Mouse (Mus musculus): Measurements from ENCODE around the gene Gsdme. TPM values are rescaled to one million over a fixed set of nuclear protein-coding genes. Genes with fewer than 3 reads are reported as not detected.

Gene Gsdme
- polyA plus RNA-seq, 1 experiment from 2014 or later: 18.1 TPM

- Histone ChIP-seq H3K4me1 (ENCODE audit: insufficient read depth) (no peaks in the 10 kb centered on the region), H3K9ac (replicated peaks) (no peak overlapping the region), H3K27ac (ENCODE audit: low read depth) (no peak overlapping the region), H3K36me3 (replicated peaks; ENCODE audit: insufficient read depth, low read length) (peaks cover 15% of the 10 kb centered on the region), H3K27me3 (ENCODE audit: insufficient read depth, low read length) (no peaks in the 10 kb centered on the region), H3K4me2 (ENCODE audit: low read depth, low read length) (no peak overlapping the region), H3K9me3 (ENCODE audit: low read length) (no peaks in the 10 kb centered on the region), H3K4me3 (ENCODE audit: low read depth, low read length) (no peak overlapping the region)
- DNase-seq: no peak
- ATAC-seq: no peak
- no peak for TF ChIP-seq EP300 (IDR thresholded peaks at IDR 0.05; ENCODE audit: low read depth)
- TF ChIP-seq CTCF (IDR thresholded peaks at IDR 0.05; ENCODE audit: low read depth): no peak
- 89% methylated on average over 4 of the region's 4 CpGs for WGBS (ENCODE audit: insufficient replicate concordance)
Measured at GRCm38 (mm10) chr6:50168821-50169220, 94.8 kb downstream of the Gsdme start.

DNA sequence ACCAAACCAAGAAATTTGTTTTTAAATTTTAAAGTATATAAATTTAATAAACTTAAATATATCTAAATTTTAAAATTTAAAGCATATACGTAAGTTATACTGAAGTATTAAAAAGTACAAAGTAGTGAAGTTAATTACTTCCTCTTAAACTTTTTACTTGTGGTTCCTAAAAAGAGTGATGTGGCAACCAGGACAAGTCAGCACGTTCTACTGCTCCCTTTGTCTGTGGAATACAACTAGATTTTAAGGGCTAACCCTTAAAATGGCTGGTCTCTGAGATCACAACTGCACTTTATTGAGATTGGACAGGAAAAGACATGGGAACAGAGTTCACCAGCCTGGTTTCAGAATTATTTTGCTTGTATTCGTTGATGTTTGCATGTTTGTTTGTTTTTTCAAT, 100.6 kb downstream of the Gsdme start:
- H3K9me3 ChIP-seq (ENCODE audit: low read length): no peaks in the 10 kb centered on the region
- H3K36me3 ChIP-seq (replicated peaks; ENCODE audit: insufficient read depth, low read length): peaks cover 14% of the 10 kb centered on the region
- WGBS (ENCODE audit: insufficient replicate concordance): 61% methylated on average over 3 of the region's 3 CpGs
- no peak overlapping the region for H3K4me3 ChIP-seq (ENCODE audit: low read depth, low read length)
- H3K4me1 ChIP-seq (ENCODE audit: insufficient read depth): no peaks in the 10 kb centered on the region
- no peak for ATAC-seq
- no peak for DNase-seq
- TF ChIP-seq CTCF (IDR thresholded peaks at IDR 0.05; ENCODE audit: low read depth) (no peak), EP300 (IDR thresholded peaks at IDR 0.05; ENCODE audit: low read depth) (no peak)
- H3K4me2 ChIP-seq (ENCODE audit: low read depth, low read length): no peak overlapping the region
- H3K9ac ChIP-seq (replicated peaks): no peak overlapping the region
- no peaks in the 10 kb centered on the region for H3K27me3 ChIP-seq (ENCODE audit: insufficient read depth, low read length)
- H3K27ac ChIP-seq (ENCODE audit: low read depth): no peak overlapping the region

DNA sequence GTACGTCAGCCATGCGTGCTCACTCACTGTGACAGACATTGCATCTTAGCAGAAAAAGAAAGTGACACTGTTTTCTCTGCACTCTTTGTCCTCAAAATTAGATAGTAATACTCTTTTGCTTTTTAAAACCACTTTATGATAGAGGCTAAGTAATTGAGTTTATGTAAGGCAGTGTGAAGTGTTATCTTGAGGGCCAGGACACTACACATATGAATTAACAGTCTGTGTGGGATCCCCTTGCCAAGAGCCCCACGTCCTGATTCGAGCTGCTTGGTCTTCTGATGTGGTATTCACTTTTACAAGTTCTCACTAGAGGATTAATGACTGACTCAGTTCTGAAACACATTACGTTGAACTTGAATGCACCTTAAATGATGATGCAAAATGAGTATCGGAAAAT, 103.8 kb downstream of the Gsdme start:
- Histone ChIP-seq H3K9ac (replicated peaks) (no peak overlapping the region), H3K36me3 (replicated peaks; ENCODE audit: insufficient read depth, low read length) (peaks cover 10% of the 10 kb centered on the region), H3K9me3 (ENCODE audit: low read length) (no peaks in the 10 kb centered on the region), H3K27me3 (ENCODE audit: insufficient read depth, low read length) (no peaks in the 10 kb centered on the region), H3K4me3 (ENCODE audit: low read depth, low read length) (no peak overlapping the region), H3K27ac (ENCODE audit: low read depth) (no peak overlapping the region), H3K4me1 (ENCODE audit: insufficient read depth) (no peaks in the 10 kb centered on the region), H3K4me2 (ENCODE audit: low read depth, low read length) (no peak overlapping the region)
- 78% methylated on average over 6 of the region's 6 CpGs for WGBS (ENCODE audit: insufficient replicate concordance)
- ATAC-seq: no peak
- TF ChIP-seq CTCF (IDR thresholded peaks at IDR 0.05; ENCODE audit: low read depth): no peak
- TF ChIP-seq EP300 (IDR thresholded peaks at IDR 0.05; ENCODE audit: low read depth): no peak
- no peak for DNase-seq

GRCm38 (mm10) chr6:50149378-50149777, 114.3 kb downstream of the Gsdme start:
- WGBS (ENCODE audit: insufficient replicate concordance): 73% methylated on average over 4 of the region's 4 CpGs
- no peaks in the 10 kb centered on the region for H3K27me3 ChIP-seq (ENCODE audit: insufficient read depth, low read length)

DNA sequence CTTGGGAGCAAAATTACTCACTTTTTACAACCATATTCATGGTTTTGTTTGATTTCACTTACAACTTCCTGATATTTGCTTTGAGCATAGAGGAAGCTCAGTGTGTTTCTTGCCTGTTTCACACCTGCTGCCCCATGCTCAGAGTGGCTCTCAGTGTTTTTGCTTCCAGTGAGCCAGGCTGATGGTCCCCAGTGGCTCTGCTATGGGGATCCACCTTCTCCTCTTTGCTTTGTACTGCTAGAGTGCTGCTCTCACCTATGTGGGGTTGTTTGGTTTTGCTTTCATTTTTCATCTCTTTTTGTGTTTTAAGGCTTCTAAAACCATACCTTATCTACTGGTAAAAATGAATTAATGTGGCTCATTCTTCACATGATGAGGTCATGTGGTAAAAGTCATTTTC, 117.5 kb downstream of the Gsdme start:
- ATAC-seq: no peak
- Histone ChIP-seq H3K27me3 (ENCODE audit: insufficient read depth, low read length) (no peaks in the 10 kb centered on the region), H3K4me3 (ENCODE audit: low read depth, low read length) (no peak overlapping the region), H3K4me1 (ENCODE audit: insufficient read depth) (no peaks in the 10 kb centered on the region; the same call in 1 of the 2 replicates), H3K4me2 (ENCODE audit: low read depth, low read length) (no peak overlapping the region), H3K36me3 (replicated peaks; ENCODE audit: insufficient read depth, low read length) (peaks cover 9% of the 10 kb centered on the region; the same call in 1 of the 2 replicates), H3K27ac (ENCODE audit: low read depth) (no peak overlapping the region), H3K9me3 (ENCODE audit: low read length) (no peaks in the 10 kb centered on the region), H3K9ac (replicated peaks) (no peak overlapping the region)
- no peak for TF ChIP-seq EP300 (IDR thresholded peaks at IDR 0.05; ENCODE audit: low read depth)
- TF ChIP-seq CTCF (IDR thresholded peaks at IDR 0.05; ENCODE audit: low read depth): no peak
- DNase-seq: no peak

More at GRCm38 (mm10) chr6:50149378-50149777, 114.3 kb downstream of the Gsdme start:
- no peak for ATAC-seq
- Histone ChIP-seq H3K4me2 (ENCODE audit: low read depth, low read length) (no peak overlapping the region), H3K9ac (replicated peaks) (no peak overlapping the region), H3K27ac (ENCODE audit: low read depth) (no peak overlapping the region), H3K4me1 (ENCODE audit: insufficient read depth) (no peaks in the 10 kb centered on the region), H3K4me3 (ENCODE audit: low read depth, low read length) (no peak overlapping the region), H3K36me3 (replicated peaks; ENCODE audit: insufficient read depth, low read length) (peaks cover 13% of the 10 kb centered on the region; the same call in 1 of the 2 replicates), H3K9me3 (ENCODE audit: low read length) (no peaks in the 10 kb centered on the region)
- no peak for DNase-seq
- TF ChIP-seq CTCF (IDR thresholded peaks at IDR 0.05; ENCODE audit: low read depth): no peak
- TF ChIP-seq EP300 (IDR thresholded peaks at IDR 0.05; ENCODE audit: low read depth): no peak

GRCm38 (mm10) chr6:50139526-50139925, 124.1 kb downstream of the Gsdme start:
- no peak for DNase-seq
- WGBS (ENCODE audit: insufficient replicate concordance): 65% methylated on average over 3 of the region's 3 CpGs
- ATAC-seq: no peak

More at GRCm38 (mm10) chr6:50139526-50139925, 124.1 kb downstream of the Gsdme start:
- H3K27me3 ChIP-seq (ENCODE audit: insufficient read depth, low read length): no peaks in the 10 kb centered on the region
- TF ChIP-seq CTCF (IDR thresholded peaks at IDR 0.05; ENCODE audit: low read depth) (no peak), EP300 (IDR thresholded peaks at IDR 0.05; ENCODE audit: low read depth) (no peak)
- H3K9ac ChIP-seq (replicated peaks): no peak overlapping the region
- H3K27ac ChIP-seq (ENCODE audit: low read depth): no peak overlapping the region
- no peak overlapping the region for H3K4me2 ChIP-seq (ENCODE audit: low read depth, low read length)
- H3K36me3 ChIP-seq (replicated peaks; ENCODE audit: insufficient read depth, low read length): no peaks in the 10 kb centered on the region
- H3K4me1 ChIP-seq (ENCODE audit: insufficient read depth): peaks cover 6% of the 10 kb centered on the region; the same call in 1 of the 2 replicates
- no peak overlapping the region for H3K4me3 ChIP-seq (ENCODE audit: low read depth, low read length)
- H3K9me3 ChIP-seq (ENCODE audit: low read length): no peaks in the 10 kb centered on the region

Other genes with a start within 250 kb of the Gsdme start
- gene Mpp6, start 153.6 kb downstream of the Gsdme start, polyA plus RNA-seq (2015; fragmentation: Nextera tagmentation; extraction: Ambion mirVana): 54.8 TPM in 2 replicates
- 0.73 and 0.96 TPM in 2 replicates for gene Osbpl3, start 192.3 kb upstream of the Gsdme start, polyA plus RNA-seq (2015; fragmentation: Nextera tagmentation; extraction: Ambion mirVana)